Mouse (Mus musculus): Measurements from ENCODE around the gene Gpnmb. TPM values are rescaled to one million over a fixed set of nuclear protein-coding genes. Genes with fewer than 3 reads are reported as not detected.
A peak's percentile ranks its signal among the peaks of the same experiment; 100 is the strongest.

Gpnmb gene
- polyA plus RNA-seq, 2 experiments: 0.19 to 0.38 TPM

- no peaks in the 10 kb centered on the region for H3K9me3 ChIP-seq (ENCODE audit: control insufficient read depth, low read length)
- H3K9ac ChIP-seq (replicated peaks): no peak overlapping the region
- 8% methylated on average over 18 of the region's 18 CpGs for WGBS (ENCODE audit: insufficient replicate concordance)
- peak overlapping the region in 1 of 2 experiments; percentile 32; a peak in 2 of 4 replicates for H3K4me3 ChIP-seq (ENCODE audit: insufficient read depth in 1 of 2, low read depth in 2 of 2, low read length in 2 of 2)
- H3K27me3 ChIP-seq (ENCODE audit: control insufficient read depth, insufficient read depth, low read length): no peaks in the 10 kb centered on the region; the same call in 1 of the 2 replicates
- peak overlapping the region; percentile 40 for H3K4me2 ChIP-seq (ENCODE audit: low read depth)
- H3K27ac ChIP-seq: no peak overlapping the region
- TF ChIP-seq CTCF (IDR thresholded peaks at IDR 0.05; ENCODE audit: low read depth) (peak; percentile 65), EP300 (IDR thresholded peaks at IDR 0.05; ENCODE audit: low read depth) (no peak)
- DNase-seq (ENCODE audit: low read depth in 3 of 3, low spot score in 3 of 3) (peak in 1 of 3 experiments; percentile 11), ATAC-seq (ENCODE audit: insufficient read depth) (no peak)
- no peaks in the 10 kb centered on the region for H3K36me3 ChIP-seq (replicated peaks; ENCODE audit: control insufficient read depth, insufficient read depth, low read depth)
- H3K4me1 ChIP-seq (replicated peaks; ENCODE audit: control insufficient read depth in 2 of 2, insufficient read depth in 2 of 2, low read length in 1 of 2): no peaks in the 10 kb centered on the region
Observed at GRCm38 (mm10) chr6:49039470-49040180, 3.3 kb downstream of the Gpnmb start.

GRCm38 (mm10) chr6:49046502-49046901 lies 10.2 kb downstream of the Gpnmb start:
- TF ChIP-seq CTCF (IDR thresholded peaks at IDR 0.05; ENCODE audit: low read depth) (no peak), EP300 (IDR thresholded peaks at IDR 0.05; ENCODE audit: low read depth) (no peak)
- H3K27ac ChIP-seq: no peak overlapping the region
- no peak overlapping the region for H3K4me2 ChIP-seq (ENCODE audit: low read depth)
- no peaks in the 10 kb centered on the region for H3K9me3 ChIP-seq (ENCODE audit: control insufficient read depth, low read length)
- H3K4me1 ChIP-seq (replicated peaks; ENCODE audit: control insufficient read depth in 2 of 2, insufficient read depth in 2 of 2, low read length in 1 of 2): no peaks in the 10 kb centered on the region
- 50% methylated on average over 6 of the region's 6 CpGs for WGBS (ENCODE audit: insufficient replicate concordance)
- no peaks in the 10 kb centered on the region for H3K36me3 ChIP-seq (replicated peaks; ENCODE audit: control insufficient read depth, insufficient read depth, low read depth)
- no peak overlapping the region for H3K9ac ChIP-seq (replicated peaks)
- H3K4me3 ChIP-seq (ENCODE audit: insufficient read depth in 1 of 2, low read depth in 2 of 2, low read length in 2 of 2): no peak overlapping the region
- ATAC-seq (ENCODE audit: insufficient read depth) (no peak), DNase-seq (ENCODE audit: low read depth in 3 of 3, low spot score in 3 of 3) (no peak)
- H3K27me3 ChIP-seq (ENCODE audit: control insufficient read depth, insufficient read depth, low read length): no peaks in the 10 kb centered on the region

- Histone ChIP-seq H3K9me3 (ENCODE audit: control insufficient read depth, low read length) (no peaks in the 10 kb centered on the region), H3K27ac (no peak overlapping the region), H3K4me1 (replicated peaks; ENCODE audit: control insufficient read depth in 2 of 2, insufficient read depth in 2 of 2, low read length in 1 of 2) (no peaks in the 10 kb centered on the region), H3K4me2 (ENCODE audit: low read depth) (no peak overlapping the region), H3K27me3 (ENCODE audit: control insufficient read depth, insufficient read depth, low read length) (no peaks in the 10 kb centered on the region), H3K36me3 (replicated peaks; ENCODE audit: control insufficient read depth, insufficient read depth, low read depth) (no peaks in the 10 kb centered on the region), H3K4me3 (ENCODE audit: insufficient read depth in 1 of 2, low read depth in 2 of 2, low read length in 2 of 2) (no peak overlapping the region), H3K9ac (replicated peaks) (no peak overlapping the region)
- ATAC-seq (ENCODE audit: insufficient read depth): no peak
- DNase-seq (ENCODE audit: low read depth in 3 of 3, low spot score in 3 of 3): no peak
- TF ChIP-seq EP300 (IDR thresholded peaks at IDR 0.05; ENCODE audit: low read depth) (no peak), CTCF (IDR thresholded peaks at IDR 0.05; ENCODE audit: low read depth) (no peak)
- 68% methylated on average over 8 of the region's 8 CpGs for WGBS (ENCODE audit: insufficient replicate concordance)
Observed at GRCm38 (mm10) chr6:49046976-49047375, 10.6 kb downstream of the Gpnmb start.

- no peak for ATAC-seq (ENCODE audit: insufficient read depth)
- TF ChIP-seq EP300 (IDR thresholded peaks at IDR 0.05; ENCODE audit: low read depth) (no peak), CTCF (IDR thresholded peaks at IDR 0.05; ENCODE audit: low read depth) (no peak)
- no peak overlapping the region for H3K27ac ChIP-seq
Observed at GRCm38 (mm10) chr6:49047848-49048247, 11.5 kb downstream of the Gpnmb start.

GRCm38 (mm10) chr6:49048395-49048794 lies 12.0 kb downstream of the Gpnmb start:
- no peak overlapping the region for H3K4me2 ChIP-seq (ENCODE audit: low read depth)
- no peak for DNase-seq (ENCODE audit: low read depth in 3 of 3, low spot score in 3 of 3)
- no peaks in the 10 kb centered on the region for H3K36me3 ChIP-seq (replicated peaks; ENCODE audit: control insufficient read depth, insufficient read depth, low read depth)
- H3K27ac ChIP-seq: no peak overlapping the region
- no peaks in the 10 kb centered on the region for H3K27me3 ChIP-seq (ENCODE audit: control insufficient read depth, insufficient read depth, low read length)
- H3K9ac ChIP-seq (replicated peaks): no peak overlapping the region
- ATAC-seq (ENCODE audit: insufficient read depth): no peak
- 70% methylated on average over 10 of the region's 10 CpGs for WGBS (ENCODE audit: insufficient replicate concordance)
- TF ChIP-seq CTCF (IDR thresholded peaks at IDR 0.05; ENCODE audit: low read depth): no peak
- TF ChIP-seq EP300 (IDR thresholded peaks at IDR 0.05; ENCODE audit: low read depth): no peak
- no peaks in the 10 kb centered on the region for H3K4me1 ChIP-seq (replicated peaks; ENCODE audit: control insufficient read depth in 2 of 2, insufficient read depth in 2 of 2, low read length in 1 of 2)
- no peak overlapping the region for H3K4me3 ChIP-seq (ENCODE audit: insufficient read depth in 1 of 2, low read depth in 2 of 2, low read length in 2 of 2)
- H3K9me3 ChIP-seq (ENCODE audit: control insufficient read depth, low read length): no peaks in the 10 kb centered on the region

More at GRCm38 (mm10) chr6:49047848-49048247, 11.5 kb downstream of the Gpnmb start:
- no peak for DNase-seq (ENCODE audit: low read depth in 3 of 3, low spot score in 3 of 3)
- H3K9me3 ChIP-seq (ENCODE audit: control insufficient read depth, low read length): no peaks in the 10 kb centered on the region
- H3K27me3 ChIP-seq (ENCODE audit: control insufficient read depth, insufficient read depth, low read length): no peaks in the 10 kb centered on the region
- WGBS (ENCODE audit: insufficient replicate concordance): 51% methylated on average over 10 of the region's 10 CpGs
- no peak overlapping the region for H3K9ac ChIP-seq (replicated peaks)
- H3K4me2 ChIP-seq (ENCODE audit: low read depth): no peak overlapping the region
- H3K36me3 ChIP-seq (replicated peaks; ENCODE audit: control insufficient read depth, insufficient read depth, low read depth): no peaks in the 10 kb centered on the region
- H3K4me3 ChIP-seq (ENCODE audit: insufficient read depth in 1 of 2, low read depth in 2 of 2, low read length in 2 of 2): no peak overlapping the region
- no peaks in the 10 kb centered on the region for H3K4me1 ChIP-seq (replicated peaks; ENCODE audit: control insufficient read depth in 2 of 2, insufficient read depth in 2 of 2, low read length in 1 of 2)
